Mouse (Mus musculus): ENCODE data around the gene Rtl10.

Rtl10 gene

GRCm38 (mm10) chr16:18498558-18498990 is at the start of gene Rtl10, which contains the start of gene Gnb1l:
Rtl10 (plus strand) TSS chr16:18498901.
Gnb1l (plus strand) TSS chr16:18498713.
- DNase-seq (ENCODE audit: low read depth) = peak; percentile 98

- no peak for DNase-seq (ENCODE audit: low read depth)
These were observed 49.7 kb upstream of the Rtl10 start for GRCm38 (mm10) chr16:18449005-18449404.

GRCm38 (mm10) chr16:18451486-18452181 is 47.1 kb upstream of the Rtl10 start:
- DNase-seq (ENCODE audit: low read depth) = peak; percentile 52

- DNase-seq (ENCODE audit: low read depth) = no peak
These were observed 46.3 kb upstream of the Rtl10 start for GRCm38 (mm10) chr16:18452361-18452862.

GRCm38 (mm10) chr16:18453846-18454245 is 44.9 kb upstream of the Rtl10 start:
- no peak for DNase-seq (ENCODE audit: low read depth)

GRCm38 (mm10) chr16:18455407-18455806 is 43.3 kb upstream of the Rtl10 start:
- no peak for DNase-seq (ENCODE audit: low read depth)

GRCm38 (mm10) chr16:18458661-18459060 is 40.0 kb upstream of the Rtl10 start:
- no peak for DNase-seq (ENCODE audit: low read depth)

GRCm38 (mm10) chr16:18459335-18459954 is 39.3 kb upstream of the Rtl10 start:
- peak; percentile 61 for DNase-seq (ENCODE audit: low read depth)

- DNase-seq (ENCODE audit: low read depth) = peak; percentile 48
These were observed 38.7 kb upstream of the Rtl10 start for GRCm38 (mm10) chr16:18459955-18460370.

GRCm38 (mm10) chr16:18460826-18461225 is 37.9 kb upstream of the Rtl10 start:
- no peak for DNase-seq (ENCODE audit: low read depth)

GRCm38 (mm10) chr16:18462031-18462430 is 36.7 kb upstream of the Rtl10 start:
- no peak for DNase-seq (ENCODE audit: low read depth)

GRCm38 (mm10) chr16:18462598-18462997 is 36.1 kb upstream of the Rtl10 start:
- DNase-seq (ENCODE audit: low read depth) = no peak

GRCm38 (mm10) chr16:18464271-18464670 is 34.4 kb upstream of the Rtl10 start:
- peak; percentile 64 for DNase-seq (ENCODE audit: low read depth)

- peak; percentile 57 for DNase-seq (ENCODE audit: low read depth)
These were observed 27.9 kb upstream of the Rtl10 start for GRCm38 (mm10) chr16:18470829-18471228.

GRCm38 (mm10) chr16:18471381-18471955 is 27.2 kb upstream of the Rtl10 start:
- DNase-seq (ENCODE audit: low read depth) = peak; percentile 44

GRCm38 (mm10) chr16:18471976-18472375 is 26.7 kb upstream of the Rtl10 start:
- DNase-seq (ENCODE audit: low read depth) = no peak

- no peak for DNase-seq (ENCODE audit: low read depth)
These were observed 26.3 kb upstream of the Rtl10 start for GRCm38 (mm10) chr16:18472416-18472815.

GRCm38 (mm10) chr16:18472976-18473375 is 25.7 kb upstream of the Rtl10 start:
- no peak for DNase-seq (ENCODE audit: low read depth)

GRCm38 (mm10) chr16:18474021-18474420 is 24.7 kb upstream of the Rtl10 start:
- DNase-seq (ENCODE audit: low read depth) = no peak

GRCm38 (mm10) chr16:18477996-18478395 is 20.7 kb upstream of the Rtl10 start:
- no peak for DNase-seq (ENCODE audit: low read depth)

- DNase-seq (ENCODE audit: low read depth) = no peak
These were observed 19.0 kb upstream of the Rtl10 start for GRCm38 (mm10) chr16:18479667-18480066.

GRCm38 (mm10) chr16:18480933-18481485 is 17.7 kb upstream of the Rtl10 start:
- DNase-seq (ENCODE audit: low read depth) = no peak

GRCm38 (mm10) chr16:18482431-18482830 is 16.3 kb upstream of the Rtl10 start:
- peak; percentile 63 for DNase-seq (ENCODE audit: low read depth)

Data from NIH3T3 (cell line).